Mouse (Mus musculus) spleen, postnatal 4 days (tissue): Measurements from ENCODE around the gene Bsn.
"Not testable (repeated sequence)": the region's sequence is repeated elsewhere in the genome, so short reads cannot be mapped to it uniquely, and the experiment has no call there.

Experiments used
- DNase-seq, 2 experiments: peaks; one replicate each; pipeline ENCODE4 v3.0.0; 2022; ENCODE audit warnings: low spot score in 2 of 2

The Bsn gene

GRCm38 (mm10) chr9:108149817-108150216, 40.4 kb downstream of the Bsn start:
- no peak for DNase-seq

GRCm38 (mm10) chr9:108147606-108148005, 42.6 kb downstream of the Bsn start:
- no peak for DNase-seq

- DNase-seq, result no peak
Observed at GRCm38 (mm10) chr9:108146451-108146850, 43.7 kb downstream of the Bsn start.

DNA sequence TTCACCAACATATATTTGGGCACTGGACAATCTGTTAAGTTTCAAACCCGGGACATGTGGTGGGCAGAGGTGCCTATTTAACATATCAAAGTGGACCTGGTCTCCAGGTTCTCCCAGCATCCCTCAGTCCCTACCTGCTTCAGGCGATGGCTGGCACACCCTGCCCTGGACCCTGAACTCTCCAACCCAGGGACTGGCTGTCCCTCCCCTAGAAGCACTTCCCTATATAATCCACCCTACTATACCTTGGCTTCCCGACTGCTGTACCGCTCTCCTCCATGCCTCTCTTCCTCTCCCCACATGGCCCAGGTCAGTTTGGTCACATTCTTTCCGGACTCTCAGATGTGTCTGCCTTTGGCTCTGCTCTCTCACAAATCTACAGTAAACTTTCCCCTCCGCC, 44.4 kb downstream of the Bsn start:
- DNase-seq, result no peak

- DNase-seq, result no peak
Observed at GRCm38 (mm10) chr9:108144371-108145270, 45.6 kb downstream of the Bsn start.

- no peak for DNase-seq
Observed at GRCm38 (mm10) chr9:108143470-108143869, 46.7 kb downstream of the Bsn start.

DNA sequence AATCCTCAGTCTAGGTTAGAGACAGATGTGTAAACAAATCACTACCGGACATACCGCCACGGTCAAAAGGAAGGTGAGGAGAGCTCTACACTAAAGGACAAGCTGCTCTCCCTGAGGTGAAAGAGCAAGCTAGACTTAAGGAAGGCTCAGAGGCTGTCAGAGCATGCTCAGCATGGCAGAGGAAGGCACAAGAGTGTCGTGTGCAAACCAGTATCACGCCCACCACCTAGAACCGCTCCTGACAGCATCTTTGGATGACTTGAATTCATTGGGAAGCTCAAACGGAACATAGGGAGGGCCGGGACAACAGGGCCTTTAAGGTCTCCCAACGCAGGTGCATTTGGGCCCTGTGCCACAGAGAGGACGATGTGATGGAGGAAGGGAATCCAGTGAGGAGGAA, 48.8 kb downstream of the Bsn start:
- DNase-seq, result no peak

GRCm38 (mm10) chr9:108139963-108140695, 50.1 kb downstream of the Bsn start:
- DNase-seq, result peak in 1 of 2 experiments; percentile 56

GRCm38 (mm10) chr9:108139169-108139962, 50.8 kb downstream of the Bsn start:
- peak in 1 of 2 experiments; percentile 59 for DNase-seq

DNA sequence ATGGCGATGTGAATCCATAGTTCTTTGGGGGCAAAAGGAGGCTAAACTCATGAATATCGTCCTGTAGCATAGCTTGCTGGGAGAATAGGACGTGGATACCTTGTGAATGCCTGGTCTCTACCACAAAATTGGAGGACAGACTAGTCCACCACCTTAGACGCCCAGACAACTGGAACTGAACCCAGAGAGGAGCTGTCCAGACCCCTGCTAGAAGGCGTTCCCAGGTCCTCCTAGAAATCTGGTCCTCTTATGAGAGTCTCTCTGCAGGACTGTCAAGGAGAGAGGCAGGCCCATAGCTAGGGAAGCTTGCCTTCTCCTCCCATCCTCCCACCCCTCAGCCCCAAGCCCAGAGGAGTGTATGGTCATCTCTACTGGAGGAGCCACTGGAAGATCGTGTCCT, 52.1 kb downstream of the Bsn start:
- DNase-seq, result peak in 1 of 2 experiments; percentile 52

DNA sequence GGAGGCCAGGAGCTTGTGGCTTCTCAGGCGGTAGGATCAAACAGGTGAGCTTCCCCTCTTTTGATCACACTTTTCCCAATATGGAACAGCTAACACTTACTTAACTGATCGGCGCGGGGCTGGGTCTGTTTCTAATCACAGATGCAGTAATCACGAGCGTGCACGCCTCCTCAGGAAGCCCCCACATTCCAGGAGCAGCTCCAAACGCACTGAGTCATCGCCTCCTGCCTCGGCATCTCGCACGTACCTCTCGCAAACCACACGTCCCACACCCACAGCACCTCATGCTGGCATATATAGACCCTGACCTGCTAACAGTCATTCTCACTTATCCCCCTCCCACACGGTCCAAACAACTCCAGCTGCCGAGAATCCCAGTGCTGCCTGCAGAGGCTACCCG, 52.7 kb downstream of the Bsn start:
- DNase-seq, result peak in 1 of 2 experiments; percentile 57

DNA sequence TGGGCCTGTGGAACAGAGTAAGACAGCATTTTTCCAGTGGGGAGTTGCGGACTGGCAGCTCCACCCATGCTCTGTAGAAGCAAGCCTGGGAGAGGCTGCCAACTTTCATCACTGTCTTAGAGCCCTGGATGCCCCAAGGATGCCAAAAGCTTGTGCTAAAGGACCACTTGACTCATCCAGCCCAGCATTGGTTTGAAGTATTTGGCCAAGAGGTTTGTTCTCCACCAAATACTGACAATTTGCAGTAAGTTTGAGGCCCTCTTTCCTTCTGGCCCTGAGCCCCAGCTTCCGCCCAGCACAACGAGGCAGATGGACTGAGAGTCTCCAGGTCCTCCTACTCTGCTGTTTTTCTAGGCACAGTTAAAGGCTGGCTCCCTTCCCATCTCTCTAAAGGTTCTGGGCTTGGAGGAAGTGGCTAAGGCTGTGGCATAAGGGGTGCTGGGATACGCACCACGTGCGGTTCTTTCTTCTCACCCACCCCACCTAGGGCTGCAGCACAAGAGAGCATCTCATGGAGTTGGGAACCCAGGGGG, 53.2 kb downstream of the Bsn start:
- peak in 1 of 2 experiments; percentile 54 for DNase-seq

DNA sequence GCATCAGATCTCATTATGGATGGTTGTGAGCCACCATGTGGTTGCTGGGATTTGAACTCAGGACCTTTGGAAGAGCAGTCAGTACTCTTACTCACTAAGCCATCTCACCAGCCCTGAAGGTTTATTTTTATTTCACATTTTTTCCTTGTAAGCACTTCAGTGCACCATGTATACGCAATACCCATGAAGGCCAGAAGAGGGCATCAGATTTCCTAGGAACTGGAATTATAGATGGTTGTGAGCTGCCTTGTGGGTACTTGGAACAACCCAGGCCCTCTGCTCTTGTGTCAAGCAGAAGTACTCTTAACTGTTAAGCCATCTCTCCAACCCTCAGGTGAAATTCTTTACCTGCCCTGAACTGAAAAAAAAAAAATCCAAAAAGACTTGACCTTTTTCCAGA, 54.0 kb downstream of the Bsn start:
- no peak for DNase-seq

DNA sequence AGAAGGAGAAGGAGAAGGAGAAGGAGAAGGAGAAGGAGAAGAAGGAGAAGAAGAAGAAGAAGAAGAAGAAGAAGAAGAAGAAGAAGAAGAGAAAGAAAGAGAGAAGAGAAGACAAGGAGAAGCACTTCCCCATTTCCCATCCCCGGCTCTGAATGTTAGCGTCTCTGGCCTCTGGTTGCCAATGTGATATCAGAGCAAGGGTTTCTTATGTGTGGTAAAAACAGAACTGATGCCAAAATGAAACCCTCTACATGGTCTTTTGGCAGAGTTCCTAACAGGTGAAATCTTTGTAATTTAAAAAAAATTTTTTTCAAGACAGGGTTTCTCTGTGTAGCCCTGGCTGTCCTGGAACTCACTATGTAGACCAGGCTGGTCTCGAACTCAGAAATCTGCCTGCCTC, 54.5 kb downstream of the Bsn start:
- DNase-seq, result not testable (repeated sequence)

DNA sequence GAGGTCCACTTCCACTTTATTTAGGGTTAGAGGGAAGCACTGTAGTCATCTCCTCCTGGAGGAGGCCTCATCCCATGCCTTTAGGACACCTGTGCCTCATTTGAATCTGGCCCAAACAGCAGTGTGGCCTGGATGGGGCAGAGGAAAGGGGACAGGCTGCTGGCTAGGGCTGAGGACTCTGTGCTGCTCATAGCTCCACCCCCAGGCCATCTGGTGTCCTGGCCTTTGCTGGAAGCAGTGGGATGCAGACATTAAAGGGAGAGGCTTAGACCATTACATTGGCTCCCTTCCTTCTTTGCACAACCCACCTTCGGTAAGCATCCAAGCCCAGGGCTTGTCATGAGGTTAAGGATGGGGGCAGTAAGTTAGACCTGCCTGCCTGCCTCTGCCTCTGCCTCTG, 56.7 kb downstream of the Bsn start:
- DNase-seq, result no peak

GRCm38 (mm10) chr9:108132373-108132772, 57.8 kb downstream of the Bsn start:
- DNase-seq, result no peak

DNA sequence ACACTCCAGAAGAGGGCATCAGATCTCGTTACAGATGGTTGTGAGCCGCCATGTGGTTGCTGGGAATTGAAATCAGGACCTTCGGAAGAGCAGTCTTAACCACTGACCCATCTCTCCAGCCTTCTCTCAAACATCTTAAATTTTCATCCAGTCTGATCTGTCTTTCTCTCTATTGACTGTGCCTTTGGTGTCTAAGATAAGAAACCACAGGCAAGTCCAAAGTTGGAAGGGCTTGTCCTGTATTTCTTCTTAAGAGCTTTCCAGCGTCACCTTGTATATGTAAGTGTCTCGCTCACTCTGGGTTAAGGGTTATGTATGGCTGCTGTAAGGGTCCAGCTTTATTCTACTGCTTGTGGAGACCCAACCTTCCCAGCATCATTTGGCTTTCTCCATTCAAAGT, 58.7 kb downstream of the Bsn start:
- DNase-seq, result no peak

DNA sequence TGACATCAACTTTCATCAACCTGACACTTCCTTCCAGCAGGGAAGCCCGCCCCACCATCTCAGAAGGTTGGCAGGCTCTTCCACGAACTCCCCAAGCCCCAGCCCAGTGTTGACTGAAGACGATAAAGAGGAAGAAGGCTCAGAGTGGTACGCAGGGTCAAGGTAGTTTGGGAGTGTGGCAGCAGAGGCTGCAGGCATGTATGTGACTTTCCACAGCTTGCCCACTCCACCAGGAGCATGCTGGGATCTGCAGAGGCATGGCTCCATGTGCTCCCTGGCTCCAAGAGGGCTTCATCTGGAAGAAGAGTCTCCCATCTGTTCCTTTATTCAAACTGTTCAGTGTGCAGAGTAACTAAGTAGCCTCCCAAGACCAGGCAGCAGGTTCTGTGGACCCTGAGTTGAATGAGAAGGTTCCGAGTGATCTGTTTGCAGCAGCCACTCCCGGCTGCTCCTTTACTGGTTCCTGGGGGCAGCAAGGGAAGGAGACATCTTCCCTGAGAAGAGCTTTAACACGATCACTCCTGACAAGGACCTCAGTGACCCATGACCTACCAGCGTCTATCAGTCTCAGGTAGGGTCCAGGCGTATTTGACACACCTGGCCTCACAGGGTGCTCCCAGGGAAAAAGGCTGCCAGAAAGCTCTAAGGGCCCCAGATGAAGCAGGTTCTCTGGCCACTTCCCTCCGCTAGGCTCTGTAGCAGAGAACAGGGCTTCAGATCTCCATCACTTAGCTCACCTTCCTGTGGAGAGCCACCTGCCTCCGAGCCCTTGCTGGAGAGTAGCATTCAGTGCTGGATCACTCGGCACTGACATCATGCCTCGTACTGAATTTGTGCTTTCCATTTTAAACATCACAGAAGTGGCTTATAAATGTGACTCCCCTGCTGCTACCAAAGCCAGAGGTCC, 60.9 kb downstream of the Bsn start:
- DNase-seq, result no peak

DNA sequence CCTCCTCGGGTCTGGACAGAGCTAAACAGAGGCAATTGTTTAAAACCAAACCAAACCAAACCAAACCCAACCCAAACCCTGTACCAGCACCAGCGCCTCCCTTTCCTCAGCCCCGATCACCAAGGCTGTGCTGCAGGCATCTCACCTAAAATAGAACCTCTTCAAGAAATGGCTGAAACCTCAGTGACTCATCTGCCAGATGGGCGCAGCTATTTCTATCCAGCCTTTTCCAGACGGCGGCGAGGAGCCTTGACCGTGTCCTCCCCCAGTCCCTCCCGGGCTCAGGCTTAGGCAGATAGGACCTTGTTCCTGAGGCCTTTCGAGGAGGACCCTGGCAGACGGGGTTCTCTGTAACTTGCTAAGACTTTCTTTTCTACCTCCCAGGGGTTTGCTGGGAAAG, 61.9 kb downstream of the Bsn start:
- no peak for DNase-seq

GRCm38 (mm10) chr9:108126436-108127180, 63.6 kb downstream of the Bsn start:
- no peak for DNase-seq
